8 mouse cellular contexts compared by ENCODE assay signal in genomic region chr12:55464846-55465361, GRCm38 (mm10). TPM values are rescaled to one million over a fixed set of nuclear protein-coding genes. Genes with fewer than 3 reads are reported as not detected.
DNase-seq lines count a peak whose midpoint lies in the region; ATAC-seq and TF ChIP-seq lines count a peak whose summit lies in the region.

No protein-coding gene starts in this region.

- intact Hi-C loops in heart, adult 2 months (cut with DNase I), result no loop called here
- intact Hi-C loops in heart, postnatal 36 days (cut with DNase I), result no loop called here

- peak overlapping the region; percentile 63 for H3K27ac ChIP-seq in heart, adult 2 months
- H3K27ac ChIP-seq in forebrain, postnatal 0 days (ENCODE audit: low read depth, low read length), result peak overlapping the region; percentile 68
- H3K27ac ChIP-seq in lung, postnatal 0 days (ENCODE audit: low read length), result peak overlapping the region; percentile 86

- WGBS in heart, adult 2 months, result 44% methylated on average over 14 of the region's 14 CpGs
- WGBS in forebrain, postnatal 0 days, result 22% methylated on average over 14 of the region's 14 CpGs
- 32% methylated on average over 14 of the region's 14 CpGs for WGBS in lung, postnatal 0 days

- 0 out of 2 replicates have a peak overlapping the region, but pooled peaks have one; percentile 3 for H3K9ac ChIP-seq in heart, adult 2 months (ENCODE audit: low read depth, low read length)
- H3K9ac ChIP-seq in forebrain, postnatal 0 days, result 0 out of 2 replicates have a peak overlapping the region, but pooled peaks have one; percentile 6
- no peak overlapping the region for H3K9ac ChIP-seq in lung, postnatal 0 days (replicated peaks; ENCODE audit: low read depth)

- TF ChIP-seq EP300 in heart, adult 2 months (IDR thresholded peaks at IDR 0.05; ENCODE audit: insufficient read depth, low read depth, low read length), result no peak
- TF ChIP-seq EP300 in lung, postnatal 0 days (IDR thresholded peaks at IDR 0.05), result peak; percentile 92

- TF ChIP-seq POLR2A in heart, adult 2 months (IDR thresholded peaks at IDR 0.05; ENCODE audit: insufficient read depth, low read depth, low read length), result no peak

- 0 out of 2 replicates have a peak overlapping the region, but pooled peaks have one; percentile 17 for H3K4me3 ChIP-seq in heart, adult 2 months
- H3K4me3 ChIP-seq in forebrain, postnatal 0 days (ENCODE audit: low read depth, low read length), result no peak overlapping the region
- H3K4me3 ChIP-seq in lung, postnatal 0 days (ENCODE audit: low read depth, low read length), result no peak overlapping the region

- H3K36me3 ChIP-seq in heart, adult 2 months (ENCODE audit: control insufficient read depth, insufficient read depth, low read length), result no peaks in the 10 kb centered on the region
- no peaks in the 10 kb centered on the region for H3K36me3 ChIP-seq in forebrain, postnatal 0 days (ENCODE audit: insufficient read depth)
- H3K36me3 ChIP-seq in lung, postnatal 0 days (ENCODE audit: insufficient read depth, low read length), result no peaks in the 10 kb centered on the region
- H3K36me3 ChIP-seq in splenic B cell, adult 2 months (ENCODE audit: control insufficient read depth, insufficient read depth, low read length, poor library complexity, severe bottlenecking), result no peaks in the 10 kb centered on the region

- peak in 1 of 2 experiments; percentile 39 for DNase-seq in heart, adult 2 months
- DNase-seq in heart, postnatal 36 days, result no peak
- DNase-seq in urinary bladder, postnatal 14 days (ENCODE audit: low spot score), result peak; percentile 28
- DNase-seq in urinary bladder, adult 2 months (ENCODE audit: low spot score), result no peak
- DNase-seq in forebrain, postnatal 0 days, result peak; percentile 66
- peak; percentile 90 for DNase-seq in lung, postnatal 0 days (ENCODE audit: low spot score)
- peak; percentile 62 for DNase-seq in splenic B cell, adult 2 months (ENCODE audit: low read depth, low spot score)
- no peak for DNase-seq in yolk sac, embryonic 10.5 days (ENCODE audit: low spot score)

- H3K9me3 ChIP-seq in forebrain, postnatal 0 days (ENCODE audit: low read length), result no peaks in the 10 kb centered on the region
- no peaks in the 10 kb centered on the region for H3K9me3 ChIP-seq in lung, postnatal 0 days (ENCODE audit: low read length)

- H3K4me2 ChIP-seq in forebrain, postnatal 0 days (ENCODE audit: low read depth), result no peak overlapping the region; the same call in 1 of the 2 replicates
- H3K4me2 ChIP-seq in lung, postnatal 0 days (replicated peaks; ENCODE audit: low read depth, low read length), result peak overlapping the region; percentile 42

- no peak for TF ChIP-seq CTCF in heart, adult 2 months (IDR thresholded peaks at IDR 0.05)
- no peak for TF ChIP-seq CTCF in forebrain, postnatal 0 days (IDR thresholded peaks at IDR 0.05; ENCODE audit: low read depth)
- TF ChIP-seq CTCF in lung, postnatal 0 days (IDR thresholded peaks at IDR 0.05), result no peak

- H3K4me1 ChIP-seq in heart, adult 2 months (ENCODE audit: control insufficient read depth, insufficient read depth, low read length), result peaks cover 26% of the 10 kb centered on the region
- peaks cover 20% of the 10 kb centered on the region for H3K4me1 ChIP-seq in forebrain, postnatal 0 days (ENCODE audit: insufficient read depth)
- H3K4me1 ChIP-seq in lung, postnatal 0 days (ENCODE audit: insufficient read depth, low read depth, low read length), result peaks cover 55% of the 10 kb centered on the region

- H3K79me2 ChIP-seq in heart, adult 2 months (replicated peaks; ENCODE audit: control insufficient read depth, insufficient read depth, low read length), result no peaks in the 10 kb centered on the region

- ATAC-seq in forebrain, postnatal 0 days, result peak; percentile 40
- peak; percentile 73 for ATAC-seq in lung, postnatal 0 days

- H3K27me3 ChIP-seq in heart, adult 2 months (ENCODE audit: control insufficient read depth, insufficient read depth, low read length), result no peaks in the 10 kb centered on the region
- no peaks in the 10 kb centered on the region for H3K27me3 ChIP-seq in forebrain, postnatal 0 days (ENCODE audit: insufficient read depth, low read length)
- no peaks in the 10 kb centered on the region for H3K27me3 ChIP-seq in lung, postnatal 0 days (replicated peaks; ENCODE audit: insufficient read depth, low read length)
- H3K27me3 ChIP-seq in splenic B cell, adult 2 months (ENCODE audit: control insufficient read depth, insufficient read depth, low read length, poor library complexity, severe bottlenecking), result no peaks in the 10 kb centered on the region

RNA-seq across cellular contexts. Expression of gene Nfkbia, which starts 27.5 kb away (rescaled TPM):
- 10 to 100 TPM; 65.7 to 80.3 TPM for total RNA-seq in heart, adult 2 months (2021)
- 86.0 and 106 TPM in 2 replicates for polyA plus RNA-seq in heart, adult 2 months (2012; rRNA removed)
- 10 to 100 TPM; 32.8 to 65.3 TPM for total RNA-seq in heart, postnatal 36 days (2021)
- polyA plus RNA-seq in urinary bladder, adult 2 months (2012; rRNA removed), result 69.7 and 83.8 TPM in 2 replicates
- total RNA-seq in forebrain, postnatal 0 days (2014; rRNA removed), result 43.5 and 48.2 TPM in 2 replicates
- polyA plus RNA-seq in forebrain, postnatal 0 days (2015; fragmentation: Nextera tagmentation; extraction: Ambion mirVana), result 61.9 and 75.8 TPM in 2 replicates
- polyA plus RNA-seq in lung, postnatal 0 days (2015; fragmentation: Nextera tagmentation; extraction: Ambion mirVana), result 184 and 297 TPM in 2 replicates

Comparison
In these comparisons a context has a peak if more than half of its experiments do, and no peak if none do; other contexts are left out.
1. DNase-seq: peak in urinary bladder, postnatal 14 days (single experiment), forebrain, postnatal 0 days (single experiment), lung, postnatal 0 days (single experiment) and splenic B cell, adult 2 months (single experiment); none in heart, postnatal 36 days (0 of 2), urinary bladder, adult 2 months (single experiment) and yolk sac, embryonic 10.5 days (single experiment).
2. Peak in every context shown above with its lines, with median percentiles within 50 percentile points of each other: H3K27ac ChIP-seq.